In the genomic region with DNA sequence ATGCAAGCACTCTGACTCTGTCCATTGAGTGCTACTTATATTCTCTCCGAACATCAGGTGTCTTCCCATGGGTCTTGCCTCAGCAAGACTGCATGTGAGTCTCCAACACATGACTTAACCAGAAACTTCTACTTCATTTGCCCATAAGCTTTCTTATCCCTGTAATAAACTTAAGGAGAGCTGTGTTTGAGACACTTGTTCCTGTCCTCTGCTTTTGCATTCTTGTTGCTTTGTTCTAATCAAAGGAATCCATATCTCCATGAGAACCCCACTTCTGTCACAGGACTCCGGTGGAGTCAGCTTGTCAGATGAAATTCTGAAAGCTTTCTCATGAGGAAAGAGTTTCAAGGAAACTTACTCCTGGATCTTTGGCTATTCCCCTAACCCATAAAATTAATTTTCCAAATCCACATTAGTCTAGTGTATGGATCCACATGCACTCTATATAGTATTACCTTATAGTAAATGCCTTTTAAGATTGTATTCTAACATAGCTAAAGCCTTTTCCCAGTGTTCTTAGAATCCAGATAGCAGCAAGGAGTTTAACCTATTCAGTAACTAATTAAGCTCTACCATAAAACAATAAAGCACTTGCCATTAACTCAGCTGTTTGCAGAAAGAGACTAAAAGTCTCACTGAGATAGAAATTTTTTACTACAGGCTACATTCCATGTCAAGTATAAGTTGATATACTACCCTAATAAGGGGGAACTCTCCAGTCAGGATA, we compare ENCODE assay signal across 4 mouse cellular contexts.
DNase-seq lines count a peak whose midpoint lies in the region; ATAC-seq and TF ChIP-seq lines count a peak whose summit lies in the region.
"Not testable (repeated sequence)": the region's sequence is repeated elsewhere in the genome, so short reads cannot be mapped to it uniquely, and the experiment has no call there.

No protein-coding gene starts in this region.

- H3K4me2 ChIP-seq in intestine, embryonic 14.5 days (ENCODE audit: low read length); intestine, embryonic 15.5 days (replicated peaks); intestine, embryonic 16.5 days (ENCODE audit: low read depth, low read length); intestine, postnatal 0 days (replicated peaks; ENCODE audit: low read depth): not testable (repeated sequence)

- H3K4me1 ChIP-seq in intestine, embryonic 14.5 days (replicated peaks; ENCODE audit: control insufficient read depth, insufficient read depth, low read length); intestine, embryonic 15.5 days (replicated peaks); intestine, embryonic 16.5 days (ENCODE audit: control insufficient read depth, insufficient read depth, low read length); intestine, postnatal 0 days (replicated peaks; ENCODE audit: control insufficient read depth, insufficient read depth, low read length): not testable (repeated sequence)

- H3K27ac ChIP-seq in intestine, embryonic 14.5 days (ENCODE audit: low read depth); intestine, postnatal 0 days (ENCODE audit: low read depth, low read length): not testable (repeated sequence)
- H3K27ac ChIP-seq in intestine, embryonic 15.5 days, result peak overlapping the region; percentile 44
- H3K27ac ChIP-seq in intestine, embryonic 16.5 days (ENCODE audit: low read length), result peak overlapping the region; percentile 68

- TF ChIP-seq CTCF in intestine, postnatal 0 days (IDR thresholded peaks at IDR 0.05; ENCODE audit: low read depth), result not testable (repeated sequence)

- H3K9me3 ChIP-seq in intestine, embryonic 14.5 days (ENCODE audit: control insufficient read depth, low read length); intestine, embryonic 15.5 days; intestine, embryonic 16.5 days (ENCODE audit: control insufficient read depth, low read length); intestine, postnatal 0 days (ENCODE audit: control insufficient read depth): not testable (repeated sequence)

- not testable (repeated sequence) for DNase-seq in intestine, embryonic 14.5 days (ENCODE audit: low spot score)

- H3K9ac ChIP-seq in intestine, embryonic 14.5 days (ENCODE audit: low read length); intestine, embryonic 15.5 days; intestine, embryonic 16.5 days (ENCODE audit: low read depth, low read length); intestine, postnatal 0 days (ENCODE audit: low read depth, low read length): not testable (repeated sequence)

- 0 out of 2 replicates have a peak, but pooled peaks have one; percentile 19 for ATAC-seq in intestine, embryonic 14.5 days (replicated peaks; ENCODE audit: low FRiP score, low TSS enrichment, low read depth)
- peak; percentile 79 for ATAC-seq in intestine, embryonic 15.5 days
- peak; percentile 90 for ATAC-seq in intestine, embryonic 16.5 days
- ATAC-seq in intestine, postnatal 0 days, result peak; percentile 43; the same call in 1 of the 2 replicates

- not testable (repeated sequence) for H3K4me3 ChIP-seq in intestine, embryonic 14.5 days (ENCODE audit: low read depth, low read length); intestine, embryonic 15.5 days (replicated peaks); intestine, embryonic 16.5 days (ENCODE audit: low read length); intestine, postnatal 0 days (ENCODE audit: low read depth, low read length)

- not testable (repeated sequence) for H3K36me3 ChIP-seq in intestine, embryonic 14.5 days (ENCODE audit: control insufficient read depth, insufficient read depth, low read length); intestine, embryonic 15.5 days; intestine, embryonic 16.5 days (ENCODE audit: control insufficient read depth, insufficient read depth, low read length); intestine, postnatal 0 days (ENCODE audit: control insufficient read depth, insufficient read depth)

- 81% methylated on average over 2 of the region's 2 CpGs for WGBS in intestine, embryonic 14.5 days
- WGBS in intestine, embryonic 15.5 days, result 67% methylated on average over 2 of the region's 2 CpGs
- 75% methylated on average over 2 of the region's 2 CpGs for WGBS in intestine, embryonic 16.5 days
- WGBS in intestine, postnatal 0 days, result 36% methylated on average over 2 of the region's 2 CpGs

- H3K27me3 ChIP-seq in intestine, embryonic 14.5 days (replicated peaks; ENCODE audit: control insufficient read depth, insufficient read depth, low read length); intestine, embryonic 15.5 days (replicated peaks); intestine, embryonic 16.5 days (replicated peaks; ENCODE audit: control insufficient read depth, insufficient read depth, low read length); intestine, postnatal 0 days (replicated peaks; ENCODE audit: control insufficient read depth, insufficient read depth, low read length): not testable (repeated sequence)

Comparison
In these comparisons a context has a peak if more than half of its experiments do, and no peak if none do; other contexts are left out.
1. ATAC-seq: peak in every context shown above with its lines; median percentile 90 in intestine, embryonic 16.5 days; 79 in intestine, embryonic 15.5 days; 43 in intestine, postnatal 0 days; 19 in intestine, embryonic 14.5 days.